Mouse (Mus musculus) adrenal gland, postnatal 0 days (tissue): Measurements from ENCODE around the gene Calcr. TPM values are rescaled to one million over a fixed set of nuclear protein-coding genes. Genes with fewer than 3 reads are reported as not detected.

ENCODE experiments used
- microRNA-seq: library from miRNA; unstranded; fragments of <30 nt; microRNA quantifications from one replicate; pipeline ENCODE4, GENCODE M21; 2016; ENCODE audit warnings: borderline replicate concordance; ENCODE audit not compliant: insufficient number of aligned reads
- polyA plus RNA-seq: library from polyadenylated mRNA; unstranded; fragments of >200 nt; fragmentation: Nextera tagmentation; extraction: Ambion mirVana; gene quantifications from 2 replicates; pipeline ENCODE4 v1.2.1, GENCODE M21; 2015

The Calcr gene
- polyA plus RNA-seq: 0.06 TPM in 1 of 2 replicates, not detected in the other

DNA sequence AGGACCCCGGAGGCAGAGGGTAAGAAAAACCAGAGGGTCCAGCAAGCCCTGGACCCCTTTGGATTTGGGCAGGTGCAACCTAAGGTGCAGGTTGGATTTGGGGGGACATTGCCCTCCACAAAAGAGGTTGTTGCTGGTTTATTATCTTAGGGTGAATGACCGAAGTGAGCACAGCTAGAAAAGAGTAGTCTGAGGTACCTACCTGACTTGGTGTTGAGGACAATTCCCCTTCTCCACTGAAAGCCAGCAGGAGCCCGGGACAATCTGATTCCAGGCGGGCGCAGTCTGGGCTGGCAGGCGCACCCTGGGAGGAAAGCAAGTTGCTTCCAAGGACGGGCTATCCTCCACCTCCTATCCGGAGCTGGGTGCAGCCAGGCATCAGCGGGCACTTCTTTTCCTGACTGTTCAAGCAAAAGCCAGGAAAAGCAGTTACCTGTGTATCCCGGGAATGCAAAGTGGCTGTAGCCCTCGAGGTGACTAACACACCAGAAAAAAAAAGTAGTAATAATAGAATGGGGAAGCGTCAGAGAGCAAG is at the start of gene Calcr:
TSS of gene Calcr (minus strand) at position 485 of the 535 bp plus-strand sequence.

Small RNA genes lying within 50 kb of the gene (microRNA-seq; reads per million reads assigned to microRNA genes)
- gene Mir489 (not detected), gene Mir653 (not detected)

Other genes starting within 250 kb of the Calcr start
- 6.7 and 7.0 TPM in 2 replicates for gene Tfpi2, start 224.2 kb upstream of the Calcr start, polyA plus RNA-seq
- not detected in 2 replicates for gene Gngt1, start 229.1 kb upstream of the Calcr start, polyA plus RNA-seq
- 119 and 188 TPM in 2 replicates for gene Gng11, start 239.2 kb upstream of the Calcr start, polyA plus RNA-seq